Mouse (Mus musculus): ENCODE results near the gene Fxr2. TPM values are rescaled to one million over a fixed set of nuclear protein-coding genes. Genes with fewer than 3 reads are reported as not detected.
"Not testable (repeated sequence)": the region's sequence is repeated elsewhere in the genome, so short reads cannot be mapped to it uniquely, and the experiment has no call there.

Fxr2 gene
- polyA plus RNA-seq, 1 experiment from 2014 or later = 31.2 TPM

GRCm38 (mm10) chr11:69622406-69622805, 10.4 kb upstream of the Fxr2 start:
- peak; percentile 56 for DNase-seq
- WGBS = 25% methylated on average over 6 of the region's 6 CpGs

GRCm38 (mm10) chr11:69623006-69623405, 9.8 kb upstream of the Fxr2 start:
- ATAC-seq (ENCODE audit: insufficient read depth) = no peak
- Histone ChIP-seq H3K27me3 (ENCODE audit: insufficient read depth, low read length) (no peaks in the 10 kb centered on the region), H3K4me2 (peak overlapping the region; percentile 82), H3K27ac (ENCODE audit: low read depth) (no peak overlapping the region), H3K9ac (peak overlapping the region; percentile 71; the same call in 1 of the 2 replicates), H3K9me3 (ENCODE audit: low read depth, low read length) (no peaks in the 10 kb centered on the region), H3K36me3 (ENCODE audit: insufficient read depth) (no peaks in the 10 kb centered on the region), H3K4me1 (ENCODE audit: insufficient read depth) (no peaks in the 10 kb centered on the region), H3K4me3 (ENCODE audit: low read depth, low read length) (peak overlapping the region; percentile 55)
- no peak for DNase-seq
- 58% methylated on average over 4 of the region's 4 CpGs for WGBS
- no peak for TF ChIP-seq CTCF (IDR thresholded peaks at IDR 0.05; ENCODE audit: low read depth)

More at GRCm38 (mm10) chr11:69622406-69622805, 10.4 kb upstream of the Fxr2 start:
- Histone ChIP-seq H3K4me1 (ENCODE audit: insufficient read depth) (no peaks in the 10 kb centered on the region), H3K4me3 (ENCODE audit: low read depth, low read length) (peak overlapping the region; percentile 55), H3K27me3 (ENCODE audit: insufficient read depth, low read length) (no peaks in the 10 kb centered on the region), H3K4me2 (peak overlapping the region; percentile 82), H3K27ac (ENCODE audit: low read depth) (peak overlapping the region; percentile 80), H3K9me3 (ENCODE audit: low read depth, low read length) (no peaks in the 10 kb centered on the region), H3K9ac (peak overlapping the region; percentile 71), H3K36me3 (ENCODE audit: insufficient read depth) (no peaks in the 10 kb centered on the region)
- TF ChIP-seq CTCF (IDR thresholded peaks at IDR 0.05; ENCODE audit: low read depth) = no peak
- ATAC-seq (ENCODE audit: insufficient read depth) = peak; percentile 16; the same call in 1 of the 2 replicates

GRCm38 (mm10) chr11:69624339-69624738, 8.5 kb upstream of the Fxr2 start:
- not testable (repeated sequence) for ATAC-seq (ENCODE audit: insufficient read depth); DNase-seq
- 79% methylated on average over 2 of the region's 2 CpGs for WGBS

GRCm38 (mm10) chr11:69628286-69628685, 4.5 kb upstream of the Fxr2 start:
- H3K27ac ChIP-seq (ENCODE audit: low read depth) = no peak overlapping the region
- no peaks in the 10 kb centered on the region for H3K36me3 ChIP-seq (ENCODE audit: insufficient read depth)
- H3K4me3 ChIP-seq (ENCODE audit: low read depth, low read length) = no peak overlapping the region
- no peaks in the 10 kb centered on the region for H3K4me1 ChIP-seq (ENCODE audit: insufficient read depth)
- no peaks in the 10 kb centered on the region for H3K27me3 ChIP-seq (ENCODE audit: insufficient read depth, low read length)
- peak; percentile 97 for TF ChIP-seq CTCF (IDR thresholded peaks at IDR 0.05; ENCODE audit: low read depth)
- no peaks in the 10 kb centered on the region for H3K9me3 ChIP-seq (ENCODE audit: low read depth, low read length)
- WGBS = 34% methylated on average over 6 of the region's 6 CpGs
- no peak overlapping the region for H3K4me2 ChIP-seq
- no peak overlapping the region for H3K9ac ChIP-seq
- DNase-seq (peak; percentile 93), ATAC-seq (ENCODE audit: insufficient read depth) (no peak)

More at GRCm38 (mm10) chr11:69624339-69624738, 8.5 kb upstream of the Fxr2 start:
- H3K4me3 ChIP-seq (ENCODE audit: low read depth, low read length); H3K4me1 ChIP-seq (ENCODE audit: insufficient read depth); H3K27ac ChIP-seq (ENCODE audit: low read depth); H3K9ac ChIP-seq; H3K36me3 ChIP-seq (ENCODE audit: insufficient read depth); H3K27me3 ChIP-seq (ENCODE audit: insufficient read depth, low read length); H3K4me2 ChIP-seq; H3K9me3 ChIP-seq (ENCODE audit: low read depth, low read length): not testable (repeated sequence)

GRCm38 (mm10) chr11:69629802-69630201, 3.0 kb upstream of the Fxr2 start:
- H3K4me3 ChIP-seq (ENCODE audit: low read depth, low read length) = no peak overlapping the region
- no peak overlapping the region for H3K9ac ChIP-seq
- ATAC-seq (ENCODE audit: insufficient read depth) = no peak
- H3K36me3 ChIP-seq (ENCODE audit: insufficient read depth) = no peaks in the 10 kb centered on the region
- H3K27ac ChIP-seq (ENCODE audit: low read depth) = no peak overlapping the region
- DNase-seq = peak; percentile 45
- H3K4me2 ChIP-seq = no peak overlapping the region
- no peaks in the 10 kb centered on the region for H3K9me3 ChIP-seq (ENCODE audit: low read depth, low read length)
- H3K27me3 ChIP-seq (ENCODE audit: insufficient read depth, low read length) = no peaks in the 10 kb centered on the region
- peaks cover 8% of the 10 kb centered on the region for H3K4me1 ChIP-seq (ENCODE audit: insufficient read depth)
- TF ChIP-seq CTCF (IDR thresholded peaks at IDR 0.05; ENCODE audit: low read depth) = peak; percentile 59
- WGBS = 62% methylated on average over 1 of the region's 1 CpGs

- Histone ChIP-seq H3K4me1 (ENCODE audit: insufficient read depth) (peaks cover 11% of the 10 kb centered on the region), H3K27ac (ENCODE audit: low read depth) (peak overlapping the region; percentile 97), H3K27me3 (ENCODE audit: insufficient read depth, low read length) (no peaks in the 10 kb centered on the region), H3K4me2 (peak overlapping the region; percentile 69), H3K9ac (peak overlapping the region; percentile 94), H3K36me3 (ENCODE audit: insufficient read depth) (peaks cover 12% of the 10 kb centered on the region; the same call in 1 of the 2 replicates), H3K9me3 (ENCODE audit: low read depth, low read length) (no peaks in the 10 kb centered on the region), H3K4me3 (ENCODE audit: low read depth, low read length) (peak overlapping the region; percentile 93)
- DNase-seq (no peak), ATAC-seq (ENCODE audit: insufficient read depth) (peak; percentile 71)
- under 1% methylated on average over 49 of the region's 50 CpGs for WGBS
- TF ChIP-seq CTCF (IDR thresholded peaks at IDR 0.05; ENCODE audit: low read depth) = no peak
These were observed 507 bp downstream of the Fxr2 start for GRCm38 (mm10) chr11:69633128-69633866.

GRCm38 (mm10) chr11:69635471-69635870, 2.7 kb downstream of the Fxr2 start:
- no peak overlapping the region for H3K4me3 ChIP-seq (ENCODE audit: low read depth, low read length)
- peak overlapping the region; percentile 69 for H3K4me2 ChIP-seq
- peak overlapping the region; percentile 24; the same call in 1 of the 2 replicates for H3K9ac ChIP-seq
- DNase-seq (no peak), ATAC-seq (ENCODE audit: insufficient read depth) (no peak)
- H3K9me3 ChIP-seq (ENCODE audit: low read depth, low read length) = no peaks in the 10 kb centered on the region
- H3K27me3 ChIP-seq (ENCODE audit: insufficient read depth, low read length) = no peaks in the 10 kb centered on the region
- TF ChIP-seq CTCF (IDR thresholded peaks at IDR 0.05; ENCODE audit: low read depth) = no peak
- WGBS = 66% methylated on average over 3 of the region's 3 CpGs
- peaks cover 11% of the 10 kb centered on the region for H3K4me1 ChIP-seq (ENCODE audit: insufficient read depth)
- H3K36me3 ChIP-seq (ENCODE audit: insufficient read depth) = peaks cover 30% of the 10 kb centered on the region
- H3K27ac ChIP-seq (ENCODE audit: low read depth) = no peak overlapping the region

Measured in lung, embryonic 14.5 days (tissue).